Mouse (Mus musculus): ENCODE data around the gene Pitx2.
A peak's percentile ranks its signal among the peaks of the same experiment; 100 is the strongest.

Pitx2 gene

DNA sequence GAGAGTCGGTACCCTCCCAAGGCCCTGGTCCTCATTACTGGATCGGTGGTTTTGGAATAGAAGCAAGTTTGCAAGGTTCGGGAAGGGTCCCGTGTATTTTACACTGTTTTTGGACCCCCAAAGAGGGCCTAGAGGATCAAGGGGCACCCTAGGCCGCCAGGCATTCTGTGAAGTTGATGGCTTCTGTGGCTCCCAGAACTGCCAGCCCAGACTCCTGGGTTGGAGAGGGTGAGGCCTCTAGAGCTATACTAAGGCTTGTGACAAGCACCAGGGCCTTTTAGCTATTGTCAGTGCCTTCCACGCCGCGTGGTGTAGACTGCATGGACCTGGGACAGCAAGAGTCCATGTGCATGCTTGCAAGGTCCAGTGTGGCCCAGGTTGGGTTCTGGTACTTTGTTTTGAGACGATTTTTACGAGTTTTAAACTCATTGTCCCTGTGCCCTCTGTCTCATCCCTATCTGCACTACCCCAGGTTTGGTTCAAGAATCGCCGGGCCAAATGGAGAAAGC, 18.2 kb downstream of the Pitx2 start:
- DNase-seq = peak; percentile 17 to 35

DNA sequence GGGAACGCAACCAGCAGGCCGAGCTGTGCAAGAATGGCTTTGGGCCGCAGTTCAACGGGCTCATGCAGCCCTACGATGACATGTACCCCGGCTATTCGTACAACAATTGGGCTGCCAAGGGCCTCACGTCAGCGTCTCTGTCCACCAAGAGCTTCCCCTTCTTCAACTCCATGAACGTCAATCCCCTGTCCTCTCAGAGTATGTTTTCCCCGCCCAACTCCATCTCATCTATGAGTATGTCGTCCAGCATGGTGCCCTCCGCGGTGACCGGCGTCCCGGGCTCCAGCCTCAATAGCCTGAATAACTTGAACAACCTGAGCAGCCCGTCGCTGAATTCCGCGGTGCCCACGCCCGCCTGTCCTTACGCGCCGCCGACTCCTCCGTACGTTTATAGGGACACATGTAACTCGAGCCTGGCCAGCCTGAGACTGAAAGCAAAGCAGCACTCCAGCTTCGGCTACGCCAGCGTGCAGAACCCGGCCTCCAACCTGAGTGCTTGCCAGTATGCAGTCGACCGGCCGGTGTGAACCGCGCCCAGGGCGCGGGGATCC, 18.8 kb downstream of the Pitx2 start:
- DNase-seq = peak; percentile 41 to 61

- DNase-seq = peak in 1 of 2 experiments; percentile 16
These were observed 20.5 kb downstream of the Pitx2 start for GRCm38 (mm10) chr3:129220086-129220670.

DNA sequence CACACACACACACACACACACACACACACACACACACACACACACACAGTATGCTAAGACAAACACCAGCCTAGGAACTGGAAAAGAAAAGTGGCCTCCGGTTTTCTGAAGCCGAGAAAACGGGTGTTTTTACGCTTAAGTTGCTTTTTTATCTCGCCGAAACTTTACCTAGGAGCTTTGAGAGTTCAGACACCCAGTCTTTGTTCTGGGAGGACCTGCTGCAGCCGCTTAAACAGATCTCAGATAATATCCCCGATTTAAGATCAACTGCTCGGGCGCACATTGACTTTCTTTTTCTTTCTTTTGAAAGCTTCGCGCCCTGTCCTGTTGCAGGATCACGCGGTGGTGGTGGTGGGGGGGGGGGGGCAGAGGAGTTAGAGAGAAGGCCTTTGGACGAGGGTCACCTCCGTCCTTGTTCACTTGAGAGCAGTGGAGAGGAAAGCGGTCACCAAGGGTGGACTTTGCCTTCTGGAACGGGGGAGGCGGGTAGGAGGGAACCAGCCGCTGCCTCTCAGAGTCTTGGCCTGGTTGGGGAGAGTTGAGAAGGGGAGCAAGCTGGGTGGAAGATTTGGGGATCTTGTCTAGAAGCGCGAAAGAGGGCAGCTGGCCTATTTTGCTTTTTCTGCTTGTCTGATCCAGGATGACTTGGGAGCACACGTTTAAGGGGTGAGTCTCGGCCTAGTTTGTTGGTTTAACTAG, 21.2 kb downstream of the Pitx2 start:
- DNase-seq = peak; percentile 62 to 76

- DNase-seq = peak in 1 of 2 experiments; percentile 39
These were observed 21.9 kb downstream of the Pitx2 start for GRCm38 (mm10) chr3:129221380-129222260.

DNA sequence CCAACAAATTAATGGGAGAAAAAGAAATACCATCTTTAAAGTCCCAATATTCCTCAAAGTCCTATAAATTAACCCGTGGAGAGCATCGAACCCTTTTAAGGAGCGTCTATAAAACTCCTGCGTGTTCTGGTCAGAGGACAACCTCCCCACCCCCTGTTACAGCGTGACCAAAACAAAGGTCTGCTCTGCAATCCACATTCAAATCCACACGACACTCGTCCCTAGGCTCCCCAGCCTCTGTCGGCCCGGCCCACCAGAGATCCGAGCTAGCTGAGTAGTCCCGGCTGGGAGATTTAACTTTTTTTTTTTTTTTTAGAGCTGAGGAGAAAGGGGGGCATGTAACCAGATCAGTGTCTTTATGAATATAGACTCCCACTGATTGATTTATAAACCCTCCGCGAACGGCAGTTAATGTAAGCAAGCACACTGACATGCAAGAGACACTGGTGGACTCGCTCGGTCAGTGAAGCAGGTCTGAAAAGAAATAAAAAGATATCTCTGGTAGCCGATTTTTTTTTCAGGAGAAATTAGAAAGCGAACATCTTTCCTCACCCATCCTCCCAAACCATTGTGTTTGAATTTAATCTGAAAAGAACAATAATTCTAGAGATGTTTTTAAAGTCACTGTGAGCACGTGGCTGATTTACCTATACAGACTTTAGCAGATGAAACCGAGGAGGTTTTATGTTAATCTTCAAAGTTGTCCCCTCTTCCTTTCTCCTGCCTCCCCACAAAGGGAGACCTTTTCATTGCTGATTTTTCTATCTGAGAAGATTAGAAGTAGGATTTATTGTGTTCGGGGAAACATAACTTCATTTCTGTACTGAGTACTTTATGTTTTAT, 23.0 kb downstream of the Pitx2 start:
- DNase-seq = peak in 1 of 2 experiments; percentile 22

GRCm38 (mm10) chr3:129223401-129223800, 23.7 kb downstream of the Pitx2 start:
- DNase-seq = no peak

DNA sequence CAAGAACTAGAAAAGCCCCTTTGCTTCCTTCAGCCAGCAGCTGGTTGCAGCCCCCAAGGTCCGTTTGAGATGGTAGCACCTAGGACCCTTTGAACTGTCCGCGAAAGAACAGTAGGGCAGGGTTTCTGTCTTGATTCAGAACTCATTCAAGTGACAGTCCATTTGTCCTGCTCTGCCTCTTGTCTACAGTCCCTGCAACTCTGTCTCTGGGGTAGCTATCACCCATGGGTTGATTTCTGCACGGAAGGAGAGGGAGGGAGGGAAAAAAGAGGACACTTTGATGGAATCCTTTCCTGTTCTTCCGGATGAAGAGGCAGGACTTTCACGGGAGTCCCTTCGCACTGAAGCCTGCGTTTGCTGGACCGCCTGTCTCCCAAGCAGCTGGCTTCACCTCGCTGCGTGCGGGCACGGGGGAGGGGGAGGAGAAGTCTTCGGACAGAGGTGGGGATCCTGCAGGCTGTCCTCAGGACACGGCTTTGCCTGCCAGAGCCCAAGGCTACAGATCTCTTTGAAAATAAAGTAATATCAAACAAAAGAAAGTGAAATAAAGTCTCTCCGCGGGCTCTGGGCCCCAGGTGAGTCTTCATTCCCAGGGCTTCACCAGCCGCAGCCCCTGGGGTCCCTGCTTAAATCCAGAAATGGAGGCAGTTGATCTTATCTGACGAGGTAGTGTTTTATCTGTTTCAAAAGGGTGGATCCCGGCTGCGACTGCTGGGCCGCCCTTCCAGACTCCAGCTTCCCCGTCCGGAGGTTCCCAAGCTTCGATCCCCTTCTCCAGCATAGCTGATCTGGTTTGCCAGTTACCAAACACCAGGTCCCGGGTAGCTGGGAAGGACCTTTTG, 24.5 kb downstream of the Pitx2 start:
- DNase-seq = peak; percentile 52 to 67

DNA sequence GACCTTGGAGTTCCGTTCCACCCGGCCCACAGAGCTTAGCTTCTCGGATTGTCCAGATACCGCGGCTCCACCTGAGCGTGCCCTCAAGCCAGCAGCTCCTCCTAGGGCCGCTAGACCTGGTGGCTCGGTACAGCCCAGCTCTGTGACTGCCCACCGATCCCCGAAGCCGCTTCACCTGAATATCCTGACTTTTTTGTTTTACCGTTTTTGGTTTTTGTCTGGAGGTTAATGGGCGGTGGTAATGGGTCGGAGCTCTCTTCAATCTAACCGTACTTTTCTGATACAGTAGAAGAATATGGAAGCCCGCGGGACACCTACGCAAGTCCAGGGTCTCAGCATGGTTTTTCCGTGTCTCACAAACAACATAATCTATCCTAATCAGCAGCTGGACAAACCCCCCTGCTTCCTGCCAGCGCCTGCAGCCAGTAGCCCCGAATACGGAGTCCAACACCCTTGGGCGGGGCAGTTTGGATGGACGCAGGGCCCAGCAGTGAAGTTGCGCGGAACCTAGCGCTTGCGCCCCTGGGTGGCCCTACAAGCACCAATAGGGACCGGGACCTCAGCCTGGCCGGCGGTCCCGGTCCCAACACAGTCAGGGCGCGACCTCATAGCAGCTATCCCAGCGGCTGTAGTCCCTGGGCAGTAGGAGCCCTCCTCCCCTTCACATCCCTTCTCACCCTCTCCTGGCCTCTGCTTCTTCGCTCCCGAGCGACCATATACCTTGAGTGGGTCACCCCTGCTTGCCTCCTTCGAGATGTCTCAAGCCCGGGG, 25.3 kb downstream of the Pitx2 start:
- peak; percentile 42 to 65 for DNase-seq

DNA sequence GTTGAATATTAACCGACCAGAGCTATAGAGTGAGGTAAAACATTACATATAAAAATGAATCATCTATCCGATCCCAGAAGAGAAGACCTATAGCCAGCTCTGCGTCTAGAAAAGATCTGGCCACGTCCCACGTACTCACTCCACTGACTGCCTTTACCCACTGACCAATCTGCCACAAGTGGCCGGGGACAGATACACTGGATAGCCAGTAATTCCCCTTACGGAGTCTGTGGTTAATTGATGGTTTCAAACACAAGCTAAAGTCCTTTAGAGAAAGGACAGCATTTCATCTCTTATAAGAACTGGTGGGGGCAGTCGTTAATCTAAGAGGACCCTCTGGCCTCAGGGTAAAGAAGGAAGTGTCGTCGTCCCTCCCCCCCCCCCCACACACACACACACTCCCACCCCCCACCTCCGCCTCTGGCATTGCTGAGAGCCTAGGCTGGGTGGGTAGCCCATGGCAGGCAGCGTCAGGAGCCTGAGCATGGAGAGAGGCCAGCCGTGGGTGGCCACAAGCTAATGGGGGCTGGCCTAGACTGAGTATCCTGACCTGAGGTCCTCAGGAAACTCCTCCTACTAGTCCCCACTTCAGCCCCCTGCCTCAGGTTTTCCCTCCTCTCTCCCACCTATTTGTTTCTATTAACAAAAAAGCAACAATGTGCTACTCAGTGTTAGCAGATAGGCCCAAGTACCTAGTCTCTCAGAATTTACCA, 26.1 kb downstream of the Pitx2 start:
- no peak for DNase-seq

DNA sequence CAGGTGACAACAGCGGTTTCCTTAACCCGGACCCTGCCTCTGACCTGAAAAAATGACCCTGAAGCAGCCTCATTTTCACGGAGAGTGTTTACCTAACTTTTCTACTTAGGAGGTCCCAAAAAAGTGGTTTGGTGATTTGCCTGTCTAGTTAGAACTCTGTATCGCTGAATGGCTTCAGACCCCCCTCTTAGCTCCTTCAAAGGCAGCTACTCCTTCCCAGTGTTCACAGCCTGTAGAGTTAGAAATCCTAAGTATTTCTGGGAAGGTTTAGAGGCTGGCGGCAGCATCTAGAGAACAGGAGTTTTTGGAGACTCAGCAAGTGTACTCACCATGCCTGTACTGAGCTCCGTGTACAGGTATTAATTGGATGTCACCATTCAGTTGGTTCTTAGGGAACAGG, 27.0 kb downstream of the Pitx2 start:
- no peak for DNase-seq

DNA sequence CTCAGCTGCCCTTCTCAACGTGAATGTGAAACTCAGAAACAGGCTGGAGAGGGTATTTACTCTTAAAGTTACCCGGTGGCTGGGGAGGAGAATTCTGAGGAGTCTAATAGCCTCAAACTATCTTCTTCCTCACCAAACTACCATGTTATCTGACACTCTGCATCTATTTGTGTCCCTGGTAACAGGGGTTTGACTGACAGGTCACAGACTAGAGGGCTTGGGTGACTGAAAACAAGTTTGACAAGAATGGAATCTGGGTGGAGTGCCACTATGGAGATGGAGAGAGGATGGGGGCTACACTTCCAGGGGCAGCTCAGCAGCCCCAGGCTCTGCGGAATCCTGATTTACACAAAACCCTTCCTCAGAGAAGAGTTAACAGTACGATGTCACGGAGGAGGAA, 27.7 kb downstream of the Pitx2 start:
- DNase-seq = no peak

DNA sequence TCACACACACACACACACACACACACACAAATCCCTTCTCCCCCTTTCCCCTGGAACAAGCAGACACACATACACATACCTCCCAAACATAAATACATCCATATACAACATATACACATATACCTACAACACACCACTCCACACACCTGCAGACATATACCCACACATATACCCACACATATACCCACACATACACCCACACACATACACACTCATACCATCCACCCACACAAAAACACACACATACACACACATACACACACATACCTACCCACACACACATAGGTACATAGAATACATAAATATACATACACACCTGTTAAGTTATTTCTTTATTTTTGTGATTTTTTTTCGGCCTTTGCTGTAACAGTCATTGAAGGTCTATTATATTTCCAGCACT, 38.3 kb downstream of the Pitx2 start:
- DNase-seq = no peak

DNA sequence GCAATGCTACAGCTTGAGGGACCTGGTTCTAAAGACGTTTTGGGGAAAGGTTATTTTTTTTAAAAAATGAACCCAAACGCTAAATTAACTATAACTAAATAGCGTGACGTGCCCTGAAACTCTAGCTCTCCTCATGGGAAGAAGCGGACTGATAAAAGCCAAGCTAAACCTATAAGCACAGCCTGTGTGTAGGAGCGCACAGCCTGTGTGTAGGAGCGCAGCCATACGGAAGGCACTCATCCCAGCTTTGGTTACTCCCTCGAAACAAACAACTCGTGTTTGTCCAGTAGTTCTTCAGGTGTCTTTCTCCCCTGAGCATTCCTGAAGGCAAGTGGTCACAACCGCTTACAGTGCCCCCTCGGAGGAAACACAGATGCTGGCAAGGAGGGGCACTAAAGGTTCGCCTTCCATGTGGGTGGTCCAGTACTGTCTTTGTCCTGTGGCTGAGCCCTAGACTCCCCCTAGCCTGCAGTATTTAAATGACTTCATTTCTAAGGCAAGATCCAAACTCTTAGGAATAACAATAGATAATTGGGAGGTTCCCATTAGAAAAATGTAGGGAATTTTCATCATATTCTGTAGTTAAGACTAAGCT, 39.1 kb downstream of the Pitx2 start:
- DNase-seq = no peak

DNA sequence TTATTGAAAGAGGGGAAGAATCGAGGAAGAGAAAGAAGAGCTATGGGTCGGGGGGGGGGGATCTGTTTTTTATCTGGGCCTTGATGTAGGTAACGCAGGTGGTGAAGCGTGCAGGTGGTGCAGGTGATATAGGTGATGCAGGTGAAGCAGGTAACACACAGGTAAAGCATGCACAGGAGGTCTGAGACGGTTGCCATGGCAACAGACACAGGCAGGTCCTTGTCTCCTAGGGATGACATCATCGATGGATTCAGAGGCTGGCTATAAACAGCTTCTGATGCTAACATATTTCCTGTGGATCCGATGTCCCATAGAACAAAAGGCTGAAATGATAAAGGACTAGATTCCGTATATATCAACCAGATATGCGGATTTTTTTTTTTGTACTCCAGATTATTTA, 51.3 kb downstream of the Pitx2 start:
- DNase-seq = no peak

GRCm38 (mm10) chr3:129254246-129254645, 54.6 kb downstream of the Pitx2 start:
- DNase-seq = peak; percentile 10 to 19

- DNase-seq = no peak
These were observed 56.6 kb downstream of the Pitx2 start for GRCm38 (mm10) chr3:129256283-129256682.

DNA sequence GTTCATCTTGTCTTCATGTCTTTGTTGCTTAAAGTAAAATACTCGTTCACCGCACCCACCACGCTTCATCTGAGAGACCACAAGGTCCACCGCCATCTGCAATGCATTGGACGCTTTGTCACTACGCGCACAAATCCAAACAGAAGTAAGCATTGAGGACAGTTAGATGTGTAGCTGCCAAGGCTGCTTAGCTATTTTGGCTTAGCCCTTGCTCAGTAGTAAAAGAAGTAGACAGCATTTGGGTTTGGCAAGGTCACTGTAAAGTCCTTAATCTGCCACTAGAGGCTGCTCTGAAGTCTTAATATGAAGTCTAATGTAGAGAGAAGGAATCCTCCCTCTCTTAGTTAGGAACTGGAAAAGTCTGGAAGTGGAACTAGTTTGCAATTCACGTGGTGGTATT, 57.1 kb downstream of the Pitx2 start:
- DNase-seq = peak in 1 of 2 experiments; percentile 9

DNA sequence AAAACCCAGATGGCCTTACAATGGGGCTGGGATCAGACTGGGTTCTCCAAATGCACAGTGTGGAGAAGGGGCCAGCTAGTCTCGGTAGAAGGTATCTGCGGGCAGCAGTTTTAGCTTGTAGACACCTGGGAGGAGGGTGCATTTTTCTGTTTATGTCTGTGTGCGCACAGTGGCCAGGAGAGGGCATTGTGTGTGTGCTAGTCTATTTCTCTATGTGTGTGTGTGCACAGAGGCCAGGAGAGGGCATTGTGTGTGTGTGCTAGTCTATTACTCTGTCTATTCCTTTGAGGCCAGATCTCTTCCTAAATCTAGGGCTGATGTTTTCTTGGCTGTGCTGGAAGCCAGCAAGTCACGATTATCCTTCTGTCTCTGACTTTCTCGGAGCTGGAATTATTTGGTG, 58.8 kb downstream of the Pitx2 start:
- DNase-seq = no peak

All from kidney, postnatal 4 days (tissue).